Mouse (Mus musculus): ENCODE results near the gene Slc25a4.

The Slc25a4 gene

DNA sequence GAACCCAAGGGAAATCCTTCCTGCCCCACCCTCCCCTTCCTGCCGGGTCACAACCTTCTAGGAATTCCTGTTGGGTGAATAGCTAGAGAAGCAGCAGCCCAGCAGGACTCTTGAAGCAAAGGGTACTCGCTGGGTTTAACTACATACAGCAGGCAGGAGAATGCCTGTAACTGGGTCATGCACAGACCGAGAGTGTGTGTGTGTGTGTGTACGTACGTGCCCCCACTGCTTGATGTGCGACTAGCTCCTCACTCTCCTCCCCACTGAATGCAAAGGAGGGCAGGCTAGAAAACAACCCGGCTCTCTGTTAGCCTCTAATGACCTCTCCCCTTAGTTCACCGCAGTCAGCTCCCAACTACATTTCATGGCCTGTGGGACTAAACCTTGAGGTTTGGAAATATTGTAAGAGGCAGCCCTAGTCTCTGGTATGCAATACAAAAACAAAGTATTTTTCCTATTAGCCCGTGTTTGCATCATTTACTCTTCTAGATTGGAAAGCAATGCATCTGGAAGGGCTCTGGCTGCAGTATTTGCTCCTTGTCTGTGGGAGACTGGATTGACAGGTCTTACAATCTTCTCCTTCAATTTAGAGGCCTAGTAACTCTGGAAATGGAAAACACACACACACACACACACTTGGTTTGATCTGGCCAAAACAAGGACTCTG, 6.0 kb downstream of the Slc25a4 start:
- no peak for DNase-seq

- no peak for DNase-seq
Observed at GRCm38 (mm10) chr8:46204301-46204700, 6.8 kb downstream of the Slc25a4 start.

- DNase-seq, result no peak
Observed at GRCm38 (mm10) chr8:46202350-46202749, 8.7 kb downstream of the Slc25a4 start.

DNA sequence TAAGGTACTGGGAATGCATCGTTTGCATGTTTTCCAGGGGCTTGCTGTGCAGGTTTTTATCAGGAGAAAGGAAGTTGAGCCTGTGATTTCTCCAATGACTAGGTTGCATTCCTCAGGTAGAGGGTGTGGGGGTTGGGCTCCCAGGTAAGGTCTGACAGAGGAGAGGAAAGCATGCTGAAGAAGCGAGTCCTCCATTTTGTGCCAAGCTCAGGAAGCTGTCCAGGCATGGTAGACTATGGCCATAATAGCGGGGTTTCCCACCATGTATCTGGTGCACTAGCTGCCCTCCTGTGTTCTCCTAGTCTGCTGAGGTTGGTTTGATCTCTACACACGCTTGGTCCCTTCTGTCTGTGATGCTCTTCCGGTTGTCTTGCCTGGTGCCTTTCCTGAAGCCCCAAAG, 13.4 kb downstream of the Slc25a4 start:
- no peak for DNase-seq

DNA sequence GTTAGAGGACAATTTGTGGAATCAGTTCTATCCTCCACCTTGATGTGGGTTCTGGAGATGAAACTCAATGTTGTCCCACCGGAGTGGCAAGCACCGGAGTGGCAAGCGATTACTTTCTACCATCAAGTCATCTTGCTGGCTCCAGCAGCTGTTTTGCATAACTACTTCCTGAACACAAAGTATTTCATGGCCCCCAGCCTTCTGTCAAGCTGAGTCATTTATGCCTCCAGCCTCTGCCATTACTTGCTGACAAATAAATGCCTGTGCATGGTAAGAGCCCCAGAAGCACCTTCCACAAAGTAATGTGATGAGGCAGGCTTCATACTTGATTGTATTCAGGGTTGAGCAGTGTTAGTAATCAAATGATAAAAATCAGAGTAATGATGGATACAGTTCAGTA, 14.2 kb downstream of the Slc25a4 start:
- no peak for DNase-seq

DNA sequence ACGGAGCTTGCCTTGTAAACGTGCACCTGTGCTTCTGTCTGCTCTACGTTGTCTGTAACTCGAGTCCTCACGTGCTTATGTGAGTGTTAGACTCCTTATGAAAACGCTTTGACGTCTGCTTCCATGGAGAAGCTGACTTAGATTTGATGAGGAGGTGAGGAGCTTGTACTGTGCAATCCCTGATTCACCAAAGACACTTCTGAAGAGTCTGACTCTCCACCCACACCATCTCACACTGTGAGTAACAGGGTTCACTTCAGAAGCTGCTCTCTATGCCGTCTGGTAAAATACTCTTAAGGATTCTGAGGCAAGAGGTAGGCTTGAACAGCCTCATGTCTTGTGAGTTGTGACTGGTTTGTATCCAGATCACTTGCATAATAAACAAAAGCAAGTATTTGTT, 18.0 kb downstream of the Slc25a4 start:
- DNase-seq, result no peak

GRCm38 (mm10) chr8:46185361-46185760, 25.7 kb downstream of the Slc25a4 start:
- DNase-seq, result peak; percentile 57

GRCm38 (mm10) chr8:46180136-46180535, 30.9 kb downstream of the Slc25a4 start:
- DNase-seq, result no peak

- DNase-seq, result no peak
Observed at GRCm38 (mm10) chr8:46173651-46174050, 37.4 kb downstream of the Slc25a4 start.

GRCm38 (mm10) chr8:46163870-46164190, 47.3 kb downstream of the Slc25a4 start:
- no peak for DNase-seq

DNA sequence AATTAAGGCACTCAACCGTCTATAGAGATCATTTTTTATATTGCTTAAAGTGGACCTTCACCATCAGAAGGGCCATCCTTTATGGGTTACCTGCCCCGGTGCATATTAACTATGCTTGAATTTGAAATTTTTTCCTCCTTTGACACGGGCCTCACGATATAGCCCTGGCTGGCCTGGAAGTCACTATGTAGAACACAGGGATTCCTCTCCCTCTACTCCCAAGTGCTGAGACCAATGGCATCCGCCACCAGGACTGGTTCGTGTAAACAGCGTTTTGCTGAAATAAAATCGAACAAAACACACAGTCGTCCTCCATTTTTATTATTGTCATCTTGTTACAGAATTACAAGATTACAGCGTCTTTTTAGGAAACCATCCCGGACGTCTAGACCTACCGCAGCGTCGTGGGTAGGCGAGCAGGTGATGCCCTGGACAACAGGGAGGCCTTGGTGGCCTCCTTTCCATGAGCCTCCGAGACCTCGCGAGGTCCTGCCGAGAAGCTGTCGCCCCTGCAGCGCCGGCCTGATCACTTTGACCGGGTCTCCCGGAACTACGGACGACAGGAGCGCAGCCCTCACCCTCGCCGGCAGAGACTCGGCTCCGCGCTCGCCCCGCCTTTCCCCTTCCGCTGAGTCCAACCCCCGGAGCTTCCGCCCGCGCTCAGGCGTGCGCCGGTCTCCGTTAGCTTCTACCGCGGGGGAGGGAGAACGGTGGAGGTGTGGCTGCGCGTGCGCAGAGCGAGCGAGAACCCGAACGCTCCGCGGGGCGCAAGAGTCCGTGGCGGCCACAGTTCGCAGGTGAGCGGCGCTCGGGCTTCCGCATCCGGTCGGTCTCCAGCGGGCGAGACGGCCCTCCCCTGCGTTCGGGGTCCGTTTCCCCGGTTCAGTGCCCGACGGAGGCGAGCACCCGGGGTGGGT, 47.9 kb downstream of the Slc25a4 start:
- DNase-seq, result peak; percentile 97
